ENCODE assay signal across 12 mouse cellular contexts in genomic region chr1:172342729-172343128, GRCm38 (mm10). TPM values are rescaled to one million over a fixed set of nuclear protein-coding genes. Genes with fewer than 3 reads are reported as not detected.
DNase-seq lines count a peak whose midpoint lies in the region; ATAC-seq and TF ChIP-seq lines count a peak whose summit lies in the region.
"Had no signal": no experiment of that assay in that cellular context is flagged by ENCODE, and none has a peak within 500 bp of the region (broad histone marks: within the 10 kb centered on the region; RNA-seq: fewer than 3 reads in every experiment).

No protein-coding gene starts in this region.

- TF ChIP-seq EP300 in liver, postnatal 0 days (IDR thresholded peaks at IDR 0.05; ENCODE audit: low read depth), result no peak

- intact Hi-C loops in heart, postnatal 14 days (cut with DNase I), result no loop called here

- H3K4me1 ChIP-seq in kidney, embryonic 16.5 days (ENCODE audit: insufficient read depth, low read length), result peaks cover 9% of the 10 kb centered on the region
- peaks cover 37% of the 10 kb centered on the region for H3K4me1 ChIP-seq in forebrain, embryonic 13.5 days
- H3K4me1 ChIP-seq in liver, postnatal 0 days (ENCODE audit: insufficient read depth), result peaks cover 28% of the 10 kb centered on the region
- H3K4me1 ChIP-seq: embryonic facial prominence, embryonic 12.5 days had no signal

- 77% methylated on average over 3 of the region's 3 CpGs for WGBS in kidney, embryonic 16.5 days
- 80% methylated on average over 3 of the region's 3 CpGs for WGBS in forebrain, embryonic 13.5 days
- WGBS in liver, postnatal 0 days (ENCODE audit: insufficient replicate concordance), result 78% methylated on average over 3 of the region's 3 CpGs

- H3K9ac ChIP-seq in kidney, embryonic 16.5 days (replicated peaks; ENCODE audit: low read length), result no peak overlapping the region
- H3K9ac ChIP-seq in forebrain, embryonic 13.5 days, result no peak overlapping the region
- H3K9ac ChIP-seq in liver, postnatal 0 days (replicated peaks), result no peak overlapping the region
- H3K9ac ChIP-seq: embryonic facial prominence, embryonic 12.5 days; liver, embryonic 14.5 days had no signal

- DNase-seq in kidney, postnatal 10 days, result no peak
- DNase-seq in layer of hippocampus, postnatal 10 days (ENCODE audit: low spot score in 2 of 2), result peak; percentile 77 to 82
- DNase-seq in right cerebral cortex, adult 2 months (ENCODE audit: low spot score in 2 of 2), result peak; percentile 37 to 62
- DNase-seq in heart, postnatal 14 days, result no peak
- DNase-seq in liver, postnatal 0 days, result no peak
- DNase-seq in heart, adult 8-10 months (ENCODE audit: low spot score), result no peak
- DNase-seq: adrenal gland, adult 8-10 months; kidney, adult 8-10 months had no signal

- H3K27me3 ChIP-seq in kidney, embryonic 16.5 days (ENCODE audit: insufficient read depth, low read length), result peaks cover 41% of the 10 kb centered on the region
- H3K27me3 ChIP-seq in forebrain, embryonic 13.5 days, result no peaks in the 10 kb centered on the region
- peaks cover 45% of the 10 kb centered on the region for H3K27me3 ChIP-seq in liver, postnatal 0 days (ENCODE audit: insufficient read depth, low read length)

- no peak overlapping the region for H3K27ac ChIP-seq in kidney, embryonic 16.5 days (ENCODE audit: low read length)
- no peak overlapping the region for H3K27ac ChIP-seq in forebrain, embryonic 13.5 days
- no peak overlapping the region for H3K27ac ChIP-seq in liver, postnatal 0 days (ENCODE audit: low read depth)
- H3K27ac ChIP-seq: embryonic facial prominence, embryonic 12.5 days; liver, embryonic 14.5 days had no signal

- no peaks in the 10 kb centered on the region for H3K36me3 ChIP-seq in kidney, embryonic 16.5 days (ENCODE audit: insufficient read depth, low read length)
- H3K36me3 ChIP-seq in forebrain, embryonic 13.5 days (ENCODE audit: poor library complexity, severe bottlenecking), result no peaks in the 10 kb centered on the region
- H3K36me3 ChIP-seq in liver, postnatal 0 days (replicated peaks; ENCODE audit: insufficient read depth, low read length), result no peaks in the 10 kb centered on the region
- H3K36me3 ChIP-seq: embryonic facial prominence, embryonic 12.5 days had no signal

- ATAC-seq in kidney, embryonic 16.5 days (ENCODE audit: low FRiP score, low TSS enrichment), result no peak
- peak; percentile 20; the same call in 1 of the 2 replicates for ATAC-seq in forebrain, embryonic 13.5 days
- no peak for ATAC-seq in liver, postnatal 0 days

- no peaks in the 10 kb centered on the region for H3K9me3 ChIP-seq in kidney, embryonic 16.5 days (ENCODE audit: low read length)
- no peaks in the 10 kb centered on the region for H3K9me3 ChIP-seq in forebrain, embryonic 13.5 days (replicated peaks)
- H3K9me3 ChIP-seq in liver, postnatal 0 days (ENCODE audit: low read length), result no peaks in the 10 kb centered on the region
- H3K9me3 ChIP-seq: embryonic facial prominence, embryonic 12.5 days had no signal

- 0 out of 2 replicates have a peak overlapping the region, but pooled peaks have one; percentile 74 for H3K4me2 ChIP-seq in kidney, embryonic 16.5 days (replicated peaks; ENCODE audit: low read depth, low read length)
- H3K4me2 ChIP-seq in forebrain, embryonic 13.5 days, result peak overlapping the region; percentile 71
- no peak overlapping the region for H3K4me2 ChIP-seq in liver, postnatal 0 days (ENCODE audit: low read depth, low read length)
- H3K4me2 ChIP-seq: embryonic facial prominence, embryonic 12.5 days had no signal

- no peak for TF ChIP-seq CTCF in liver, postnatal 0 days (IDR thresholded peaks at IDR 0.05; ENCODE audit: low read depth)

- no peak overlapping the region for H3K4me3 ChIP-seq in kidney, embryonic 16.5 days (ENCODE audit: low read length)
- H3K4me3 ChIP-seq in forebrain, embryonic 13.5 days, result peak overlapping the region; percentile 53; the same call in 1 of the 2 replicates
- no peak overlapping the region for H3K4me3 ChIP-seq in liver, postnatal 0 days (ENCODE audit: low read depth, low read length)
- H3K4me3 ChIP-seq: embryonic facial prominence, embryonic 12.5 days had no signal

RNA-seq across cellular contexts. Expression of gene Kcnj10, which starts 1.7 kb away (rescaled TPM):
- polyA plus RNA-seq in kidney, embryonic 16.5 days (2015; fragmentation: Nextera tagmentation; extraction: Ambion mirVana), result 1.2 and 1.6 TPM in 2 replicates
- 1.2 and 1.5 TPM in 2 replicates for polyA plus RNA-seq in forebrain, embryonic 13.5 days (2015; fragmentation: Nextera tagmentation; extraction: Ambion mirVana)
- 10 to 100 TPM; 70.7 to 73.5 TPM for total RNA-seq in layer of hippocampus, postnatal 10 days (2021)
- total RNA-seq in heart, postnatal 14 days (2021), result under 1 TPM; 0.10 to 0.22 TPM
- polyA plus RNA-seq in liver, postnatal 0 days (2015; fragmentation: Nextera tagmentation; extraction: Ambion mirVana), result 0.17 and 0.19 TPM in 2 replicates
- total RNA-seq in heart, adult 8-10 months (2022), result under 1 TPM; 0.11 to 0.23 (median 0.16) TPM

RNA-seq across cellular contexts. Expression of gene Kcnj9, which starts 13.6 kb away (rescaled TPM):
- not detected in 2 replicates for polyA plus RNA-seq in kidney, embryonic 16.5 days (2015; fragmentation: Nextera tagmentation; extraction: Ambion mirVana)
- polyA plus RNA-seq in forebrain, embryonic 13.5 days (2015; fragmentation: Nextera tagmentation; extraction: Ambion mirVana), result 1.8 and 3.0 TPM in 2 replicates
- total RNA-seq in layer of hippocampus, postnatal 10 days (2021), result 10 to 100 TPM; 38.4 to 46.7 TPM
- total RNA-seq in heart, postnatal 14 days (2021), result not detected
- 0.07 TPM in 2 replicates for polyA plus RNA-seq in liver, postnatal 0 days (2015; fragmentation: Nextera tagmentation; extraction: Ambion mirVana)
- total RNA-seq in heart, adult 8-10 months (2022), result not detected

RNA-seq across cellular contexts. Expression of gene Pigm, which starts 33.6 kb away (rescaled TPM):
- 7.3 and 7.8 TPM in 2 replicates for polyA plus RNA-seq in kidney, embryonic 16.5 days (2015; fragmentation: Nextera tagmentation; extraction: Ambion mirVana)
- polyA plus RNA-seq in forebrain, embryonic 13.5 days (2015; fragmentation: Nextera tagmentation; extraction: Ambion mirVana), result 5.6 and 6.2 TPM in 2 replicates
- 10 to 100 TPM; 10.2 to 10.8 TPM for total RNA-seq in layer of hippocampus, postnatal 10 days (2021)
- total RNA-seq in heart, postnatal 14 days (2021), result 1 to 10 TPM; 6.4 to 7.1 TPM
- polyA plus RNA-seq in liver, postnatal 0 days (2015; fragmentation: Nextera tagmentation; extraction: Ambion mirVana), result 1.8 TPM in 2 replicates
- total RNA-seq in heart, adult 8-10 months (2022), result 1 to 10 TPM; 3.1 to 4.2 (median 3.6) TPM

RNA-seq across cellular contexts. Expression of gene Atp1a2, which starts 44.9 kb away (rescaled TPM):
- 1.7 and 2.4 TPM in 2 replicates for polyA plus RNA-seq in kidney, embryonic 16.5 days (2015; fragmentation: Nextera tagmentation; extraction: Ambion mirVana)
- polyA plus RNA-seq in forebrain, embryonic 13.5 days (2015; fragmentation: Nextera tagmentation; extraction: Ambion mirVana), result 17.6 and 17.8 TPM in 2 replicates
- 100 to 1,000 TPM; 472 TPM for total RNA-seq in layer of hippocampus, postnatal 10 days (2021)
- total RNA-seq in heart, postnatal 14 days (2021), result 100 to 1,000 TPM; 448 to 458 TPM
- 0.29 and 1.4 TPM in 2 replicates for polyA plus RNA-seq in liver, postnatal 0 days (2015; fragmentation: Nextera tagmentation; extraction: Ambion mirVana)
- total RNA-seq in heart, adult 8-10 months (2022), result 100 to 1,000 TPM; 457 to 541 (median 497) TPM

Comparison
In these comparisons a context has a peak if more than half of its experiments do, and no peak if none do; other contexts are left out.
1. DNase-seq: peak in layer of hippocampus, postnatal 10 days (2 of 2) and right cerebral cortex, adult 2 months (2 of 2); none in kidney, postnatal 10 days (single experiment), heart, postnatal 14 days (0 of 2), liver, postnatal 0 days (single experiment) and heart, adult 8-10 months (single experiment).
2. RNA of gene Kcnj10, which starts 1.7 kb away (total RNA-seq): 70.7 to 73.5 TPM in layer of hippocampus, postnatal 10 days; 0.10 to 0.22 TPM in heart, postnatal 14 days and 0.11 to 0.23 TPM in heart, adult 8-10 months; every median in the first group is over 10 times any median in the second.
3. RNA of gene Kcnj9, which starts 13.6 kb away (total RNA-seq): 38.4 to 46.7 TPM in layer of hippocampus, postnatal 10 days; not detected in heart, adult 8-10 months and not detected in heart, postnatal 14 days; every median in the first group is over 10 times any median in the second.